Mouse (Mus musculus) hindbrain, embryonic 14.5 days (tissue): ENCODE data around the gene Gm28035. TPM values are rescaled to one million over a fixed set of nuclear protein-coding genes. Genes with fewer than 3 reads are reported as not detected.

ENCODE experiments used
- ATAC-seq: fragments of 200-750 bp; cut with Nextera tagmentation; 2 replicates; pipeline ENCODE4 v1.8.0; 2017; ENCODE audit warnings: moderate number of reproducible peaks, mild to moderate bottlenecking, moderate TSS enrichment, moderate library complexity; ENCODE audit not compliant: low FRiP score
- DNase-seq: peaks from one replicate; pipeline ENCODE4 v3.0.0-alpha.2; 2015; ENCODE audit warnings: low spot score
- H3K27ac ChIP-seq: fragments of 300-500 bp; sonication (generic); 2 replicates; pipeline ENCODE4 v1.5.1; 2014; ENCODE audit warnings: mild to moderate bottlenecking, moderate library complexity
- H3K27me3 ChIP-seq: fragments of 300-500 bp; sonication (generic); 2 replicates; pipeline ENCODE4 v1.6.1; 2014; ENCODE audit warnings: mild to moderate bottlenecking, low read length, mixed read lengths; ENCODE audit not compliant: control insufficient read depth, insufficient read depth
- H3K36me3 ChIP-seq: fragments of 300-500 bp; sonication (generic); replicated peaks from 2 replicates; pipeline ENCODE4 v1.6.1; 2014; ENCODE audit not compliant: control insufficient read depth, insufficient read depth
- H3K4me1 ChIP-seq: fragments of 300-500 bp; sonication (generic); replicated peaks from 2 replicates; pipeline ENCODE4 v1.6.1; 2014; ENCODE audit warnings: antibody characterized with exemption, low read length, mixed read lengths; ENCODE audit not compliant: control insufficient read depth, insufficient read depth
- H3K4me2 ChIP-seq: fragments of 300-500 bp; sonication (generic); replicated peaks from 2 replicates; pipeline ENCODE4 v1.6.1; 2014; ENCODE audit warnings: mild to moderate bottlenecking, moderate library complexity
- H3K4me3 ChIP-seq: fragments of 300-500 bp; sonication (generic); replicated peaks from 2 replicates; pipeline ENCODE4 v1.5.1; 2014; ENCODE audit warnings: mild to moderate bottlenecking, low read length
- H3K9ac ChIP-seq: fragments of 300-500 bp; sonication (generic); 2 replicates; pipeline ENCODE4 v1.6.1; 2014
- H3K9me3 ChIP-seq: fragments of 300-500 bp; sonication (generic); 2 replicates; pipeline ENCODE4 v1.6.1; 2016; ENCODE audit warnings: low read length; ENCODE audit not compliant: control insufficient read depth
- WGBS: fragments of 180-500 bp; shearing (Covaris S2); extraction: QIAGEN DNeasy Blood & Tissue Kit; methylation state at CpG from one replicate; pipeline ENCODE4 v1.1.7; 2014; 5-methylcytosine and 5-hydroxymethylcytosine counted together
- polyA plus RNA-seq: library from polyadenylated mRNA; unstranded; fragments of >200 nt; fragmentation: Nextera tagmentation; extraction: Ambion mirVana; gene quantifications from 2 replicates; pipeline ENCODE4 v1.2.1, GENCODE M21; 2014

Gene Gm28035
- polyA plus RNA-seq, 1 experiment from 2014 or later, result 0.07 TPM

GRCm38 (mm10) chr2:30283193-30283592 is 42.8 kb downstream of the Gm28035 start:
- 0 out of 2 replicates have a peak, but pooled peaks cover 11% of the 10 kb centered on the region for H3K36me3 ChIP-seq
- peaks cover 20% of the 10 kb centered on the region for H3K4me1 ChIP-seq
- H3K27ac ChIP-seq, result no peak overlapping the region
- DNase-seq (no peak), ATAC-seq (no peak)
- no peaks in the 10 kb centered on the region for H3K9me3 ChIP-seq
- no peaks in the 10 kb centered on the region for H3K27me3 ChIP-seq
- WGBS, result 85% methylated on average over 2 of the region's 2 CpGs
- H3K4me2 ChIP-seq, result no peak overlapping the region
- H3K4me3 ChIP-seq, result no peak overlapping the region
- no peak overlapping the region for H3K9ac ChIP-seq

- Histone ChIP-seq H3K9me3 (no peaks in the 10 kb centered on the region), H3K4me3 (peak overlapping the region; percentile 90), H3K27me3 (no peaks in the 10 kb centered on the region), H3K36me3 (0 out of 2 replicates have a peak, but pooled peaks cover 11% of the 10 kb centered on the region), H3K27ac (no peak overlapping the region), H3K4me1 (peaks cover 20% of the 10 kb centered on the region), H3K4me2 (peak overlapping the region; percentile 92), H3K9ac (no peak overlapping the region)
- ATAC-seq (no peak), DNase-seq (no peak)
- WGBS, result 91% methylated on average over 5 of the region's 5 CpGs
Observed at GRCm38 (mm10) chr2:30285004-30285403, 44.6 kb downstream of the Gm28035 start.

- WGBS, result 16% methylated on average over 38 of the region's 38 CpGs
- Histone ChIP-seq H3K4me2 (peak overlapping the region; percentile 92), H3K27me3 (no peaks in the 10 kb centered on the region), H3K9me3 (no peaks in the 10 kb centered on the region), H3K27ac (peak overlapping the region; percentile 64; the same call in 1 of the 2 replicates), H3K36me3 (0 out of 2 replicates have a peak, but pooled peaks cover 11% of the 10 kb centered on the region), H3K4me1 (peaks cover 20% of the 10 kb centered on the region), H3K9ac (peak overlapping the region; percentile 85), H3K4me3 (peak overlapping the region; percentile 90)
- DNase-seq (no peak), ATAC-seq (peak; percentile 76)
Observed at GRCm38 (mm10) chr2:30285416-30286181, 45.2 kb downstream of the Gm28035 start.

GRCm38 (mm10) chr2:30286192-30287026 is 46.0 kb downstream of the Gm28035 start, which contains the start of the genes Dolk and Nup188:
Gene Dolk, minus strand, starts transcription at chr2:30286334.
Gene Nup188, plus strand, starts transcription at chr2:30286397.
- under 1% methylated on average over 65 of the region's 68 CpGs for WGBS
- H3K9ac ChIP-seq, result peak within 1 kb of the TSS; percentile 85
- H3K4me1 ChIP-seq, result peaks cover 20% of the 10 kb centered on the region
- no peaks in the 10 kb centered on the region for H3K9me3 ChIP-seq
- H3K4me3 ChIP-seq, result peak within 1 kb of the TSS; percentile 90
- ATAC-seq, result peak; percentile 93
- H3K4me2 ChIP-seq, result peak within 1 kb of the TSS; percentile 92
- H3K27me3 ChIP-seq, result no peaks in the 10 kb centered on the region
- DNase-seq, result peak; percentile 98
- H3K27ac ChIP-seq, result peak within 1 kb of the TSS; percentile 64
- 0 out of 2 replicates have a peak, but pooled peaks cover 11% of the 10 kb centered on the region for H3K36me3 ChIP-seq

GRCm38 (mm10) chr2:30287027-30287373 is 46.6 kb downstream of the Gm28035 start:
- H3K4me2 ChIP-seq, result peak overlapping the region; percentile 92
- H3K9ac ChIP-seq, result peak overlapping the region; percentile 85
- H3K27ac ChIP-seq, result peak overlapping the region; percentile 51; the same call in 1 of the 2 replicates
- H3K27me3 ChIP-seq, result no peaks in the 10 kb centered on the region
- H3K4me3 ChIP-seq, result peak overlapping the region; percentile 90
- WGBS, result under 1% methylated on average over 10 of the region's 10 CpGs
- DNase-seq (peak; percentile 31), ATAC-seq (no peak)
- H3K36me3 ChIP-seq, result 0 out of 2 replicates have a peak, but pooled peaks cover 11% of the 10 kb centered on the region
- peaks cover 20% of the 10 kb centered on the region for H3K4me1 ChIP-seq
- H3K9me3 ChIP-seq, result no peaks in the 10 kb centered on the region

- H3K4me2 ChIP-seq, result no peak overlapping the region
- WGBS, result 87% methylated on average over 3 of the region's 3 CpGs
- no peaks in the 10 kb centered on the region for H3K4me1 ChIP-seq
Observed at GRCm38 (mm10) chr2:30299525-30299924, 59.2 kb downstream of the Gm28035 start.

GRCm38 (mm10) chr2:30299966-30300365 is 59.6 kb downstream of the Gm28035 start:
- H3K4me3 ChIP-seq, result no peak overlapping the region
- peaks cover 81% of the 10 kb centered on the region for H3K36me3 ChIP-seq
- no peaks in the 10 kb centered on the region for H3K27me3 ChIP-seq
- WGBS, result 94% methylated on average over 5 of the region's 5 CpGs
- no peak overlapping the region for H3K9ac ChIP-seq
- no peak for DNase-seq
- no peaks in the 10 kb centered on the region for H3K4me1 ChIP-seq
- no peaks in the 10 kb centered on the region for H3K9me3 ChIP-seq
- H3K27ac ChIP-seq, result no peak overlapping the region
- no peak overlapping the region for H3K4me2 ChIP-seq
- ATAC-seq, result no peak

More at GRCm38 (mm10) chr2:30299525-30299924, 59.2 kb downstream of the Gm28035 start:
- no peak for ATAC-seq
- no peaks in the 10 kb centered on the region for H3K27me3 ChIP-seq
- no peak overlapping the region for H3K9ac ChIP-seq
- no peak for DNase-seq
- peaks cover 76% of the 10 kb centered on the region for H3K36me3 ChIP-seq
- no peak overlapping the region for H3K4me3 ChIP-seq
- H3K9me3 ChIP-seq, result no peaks in the 10 kb centered on the region
- no peak overlapping the region for H3K27ac ChIP-seq

GRCm38 (mm10) chr2:30306087-30306486 is 65.7 kb downstream of the Gm28035 start:
- no peaks in the 10 kb centered on the region for H3K9me3 ChIP-seq
- no peak overlapping the region for H3K4me2 ChIP-seq
- 98% methylated on average over 7 of the region's 7 CpGs for WGBS
- H3K36me3 ChIP-seq, result peaks cover 100% of the 10 kb centered on the region
- H3K4me1 ChIP-seq, result no peaks in the 10 kb centered on the region
- DNase-seq (no peak), ATAC-seq (no peak)
- no peak overlapping the region for H3K4me3 ChIP-seq
- no peak overlapping the region for H3K27ac ChIP-seq
- no peak overlapping the region for H3K9ac ChIP-seq
- no peaks in the 10 kb centered on the region for H3K27me3 ChIP-seq

GRCm38 (mm10) chr2:30309351-30309750 is 69.0 kb downstream of the Gm28035 start:
- H3K9me3 ChIP-seq, result no peaks in the 10 kb centered on the region
- H3K27me3 ChIP-seq, result no peaks in the 10 kb centered on the region
- H3K27ac ChIP-seq, result no peak overlapping the region
- 95% methylated on average over 3 of the region's 3 CpGs for WGBS
- ATAC-seq, result no peak
- H3K36me3 ChIP-seq, result peaks cover 99% of the 10 kb centered on the region
- no peak overlapping the region for H3K4me3 ChIP-seq
- H3K4me2 ChIP-seq, result no peak overlapping the region
- no peak for DNase-seq
- H3K9ac ChIP-seq, result no peak overlapping the region
- no peaks in the 10 kb centered on the region for H3K4me1 ChIP-seq
